Mouse (Mus musculus): ENCODE measurements around the gene Gjc2. TPM values are rescaled to one million over a fixed set of nuclear protein-coding genes. Genes with fewer than 3 reads are reported as not detected.

Gene Gjc2
- polyA plus RNA-seq, 1 experiment = 0.03 TPM

DNA sequence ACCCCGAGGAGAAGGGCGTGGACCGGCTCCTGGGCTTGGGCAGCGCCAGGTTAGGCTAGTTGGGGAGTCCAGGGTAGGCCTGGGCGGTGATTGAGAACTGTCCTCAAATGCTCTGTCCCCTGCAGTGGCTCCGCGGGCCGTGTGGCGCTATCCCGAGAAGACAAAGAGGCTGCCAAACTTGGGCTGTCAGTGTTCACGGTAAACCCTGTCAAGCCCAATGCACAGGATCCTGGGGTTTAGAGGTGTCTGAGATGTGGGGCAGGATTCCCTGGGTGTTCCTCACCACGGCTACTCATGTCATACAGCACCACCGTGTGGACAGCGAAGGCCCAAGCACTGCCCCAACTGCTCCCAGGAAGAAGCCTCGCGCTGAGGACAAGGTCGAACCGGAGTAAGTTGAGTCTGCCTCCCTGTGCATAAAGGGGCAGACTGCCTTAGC is 26.0 kb upstream of the Gjc2 start:
- Histone ChIP-seq H3K27me3 (replicated peaks) (no peaks in the 10 kb centered on the region), H3K4me1 (peaks cover 63% of the 10 kb centered on the region), H3K4me3 (replicated peaks) (peak overlapping the region; percentile 94), H3K36me3 (replicated peaks; ENCODE audit: low read length) (peaks cover 66% of the 10 kb centered on the region), H3K9me3 (no peaks in the 10 kb centered on the region)
- TF ChIP-seq FLI1 (IDR thresholded peaks at IDR 0.05; ENCODE audit: low read length) = no peak
- TF ChIP-seq GATA1 (IDR thresholded peaks at IDR 0.05; ENCODE audit: borderline replicate concordance, low read length) = no peak

DNA sequence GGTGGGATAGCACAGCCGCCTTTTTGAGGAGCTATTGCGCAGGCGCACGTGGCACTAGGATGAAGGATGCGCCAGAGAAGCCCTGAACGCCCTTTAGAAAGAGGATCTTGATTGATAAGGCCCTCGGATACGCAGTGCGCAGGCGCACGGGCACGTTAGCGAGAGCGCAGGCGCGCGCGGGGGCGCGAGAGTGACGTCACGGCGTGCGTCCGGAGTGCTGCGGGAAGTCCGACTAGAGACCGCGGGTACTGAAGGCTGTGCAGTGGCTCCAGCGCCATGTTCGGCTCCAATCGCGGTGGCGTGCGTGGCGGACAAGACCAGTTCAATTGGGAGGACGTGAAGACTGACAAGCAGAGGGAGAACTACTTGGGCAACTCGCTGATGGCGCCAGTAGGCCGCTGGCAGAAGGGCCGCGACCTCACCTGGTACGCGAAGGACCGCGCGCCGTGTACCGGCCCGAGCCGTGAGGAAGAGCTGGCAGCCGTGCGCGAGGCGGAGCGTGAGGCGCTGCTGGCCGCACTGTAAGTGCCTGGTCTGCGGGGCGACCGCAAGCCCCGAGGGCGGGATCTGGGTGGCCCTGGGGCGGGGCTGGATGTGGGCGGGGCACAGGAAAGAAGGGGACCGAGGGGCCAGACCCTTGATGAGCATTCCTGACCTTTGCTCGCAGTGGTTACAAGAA is 25.3 kb upstream of the Gjc2 start, which contains the start of gene 2310033P09Rik:
Gene 2310033P09Rik, plus strand, starts transcription at position 169 of the 679 bp plus-strand sequence.
- Histone ChIP-seq H3K4me3 (replicated peaks) (peak within 1 kb of the TSS; percentile 94), H3K4me1 (peaks cover 58% of the 10 kb centered on the region), H3K9me3 (no peaks in the 10 kb centered on the region), H3K36me3 (replicated peaks; ENCODE audit: low read length) (peaks cover 62% of the 10 kb centered on the region), H3K27me3 (replicated peaks) (no peaks in the 10 kb centered on the region)
- no peak for TF ChIP-seq GATA1 (IDR thresholded peaks at IDR 0.05; ENCODE audit: borderline replicate concordance, low read length)
- no peak for TF ChIP-seq FLI1 (IDR thresholded peaks at IDR 0.05; ENCODE audit: low read length)

GRCm38 (mm10) chr11:59202081-59202995 is 19.3 kb upstream of the Gjc2 start, which contains the start of gene Mrpl55:
Gene Mrpl55, plus strand, starts transcription at chr11:59202486.
- H3K36me3 ChIP-seq (replicated peaks; ENCODE audit: low read length) = peaks cover 35% of the 10 kb centered on the region

DNA sequence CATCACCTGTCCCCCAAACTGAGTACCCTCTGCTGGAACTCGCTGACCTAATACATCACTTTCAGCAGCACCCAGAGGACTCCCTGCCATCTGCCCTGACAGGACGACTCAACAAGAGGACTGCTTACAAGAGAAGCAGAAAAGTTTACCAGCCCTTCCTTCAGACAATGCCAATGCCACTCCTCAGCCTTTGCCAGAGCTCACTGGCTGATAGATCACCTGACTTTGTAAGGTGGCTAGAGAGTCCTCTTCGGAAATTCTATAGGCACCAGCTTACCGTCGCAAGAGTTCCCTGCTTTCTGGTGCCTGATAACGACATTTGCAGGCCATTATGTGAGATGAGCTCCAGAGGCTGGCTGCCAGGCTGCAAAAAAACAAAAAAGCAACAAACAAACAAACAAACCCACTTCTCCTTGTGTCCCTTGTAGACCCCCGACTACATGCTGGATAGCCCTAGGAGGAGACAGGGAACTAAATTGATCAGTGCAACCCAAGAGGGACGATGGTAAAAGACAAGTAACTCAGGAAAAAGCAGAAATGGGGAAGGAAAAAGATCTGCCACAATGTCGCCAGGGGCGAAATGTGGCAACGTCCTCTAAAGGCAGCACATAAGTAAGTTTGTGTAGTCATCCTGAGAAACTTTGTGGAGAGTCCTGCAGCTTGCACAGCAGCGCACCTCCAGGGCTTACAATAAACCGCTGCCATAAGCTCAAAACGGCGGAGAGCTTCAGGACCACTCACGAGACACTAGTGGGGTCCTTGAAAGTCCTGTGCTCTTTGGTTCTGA is 18.4 kb upstream of the Gjc2 start:
- H3K4me1 ChIP-seq = peaks cover 25% of the 10 kb centered on the region
- peaks cover 32% of the 10 kb centered on the region for H3K36me3 ChIP-seq (replicated peaks; ENCODE audit: low read length)
- TF ChIP-seq GATA1 (IDR thresholded peaks at IDR 0.05; ENCODE audit: borderline replicate concordance, low read length) = no peak
- no peak for TF ChIP-seq FLI1 (IDR thresholded peaks at IDR 0.05; ENCODE audit: low read length)
- peak overlapping the region; percentile 92 for H3K4me3 ChIP-seq (replicated peaks)
- no peaks in the 10 kb centered on the region for H3K9me3 ChIP-seq
- no peaks in the 10 kb centered on the region for H3K27me3 ChIP-seq (replicated peaks)

More at GRCm38 (mm10) chr11:59202081-59202995, 19.3 kb upstream of the Gjc2 start, which contains the start of gene Mrpl55:
- H3K27me3 ChIP-seq (replicated peaks) = no peaks in the 10 kb centered on the region
- peaks cover 25% of the 10 kb centered on the region for H3K4me1 ChIP-seq
- peak within 1 kb of the TSS; percentile 92 for H3K4me3 ChIP-seq (replicated peaks)
- TF ChIP-seq GATA1 (IDR thresholded peaks at IDR 0.05; ENCODE audit: borderline replicate concordance, low read length) (no peak), FLI1 (IDR thresholded peaks at IDR 0.05; ENCODE audit: low read length) (no peak)
- H3K9me3 ChIP-seq = no peaks in the 10 kb centered on the region

- peaks cover 31% of the 10 kb centered on the region for H3K4me1 ChIP-seq
- H3K4me3 ChIP-seq (replicated peaks) = no peak overlapping the region
- H3K9me3 ChIP-seq = no peaks in the 10 kb centered on the region
- peaks cover 5% of the 10 kb centered on the region for H3K27me3 ChIP-seq (replicated peaks)
- peaks cover 8% of the 10 kb centered on the region for H3K36me3 ChIP-seq (replicated peaks; ENCODE audit: low read length)
- no peak for TF ChIP-seq FLI1 (IDR thresholded peaks at IDR 0.05; ENCODE audit: low read length)
- TF ChIP-seq GATA1 (IDR thresholded peaks at IDR 0.05; ENCODE audit: borderline replicate concordance, low read length) = no peak
Measured at GRCm38 (mm10) chr11:59196230-59196629, 13.2 kb upstream of the Gjc2 start.

- H3K27me3 ChIP-seq (replicated peaks) = peaks cover 11% of the 10 kb centered on the region
- H3K9me3 ChIP-seq = no peaks in the 10 kb centered on the region
Measured at GRCm38 (mm10) chr11:59192059-59192386, 9.0 kb upstream of the Gjc2 start, which contains the start of gene Guk1. Gene Guk1, minus strand, starts transcription at chr11:59192212.

GRCm38 (mm10) chr11:59191231-59192058 is 8.4 kb upstream of the Gjc2 start:
- H3K4me1 ChIP-seq = peaks cover 42% of the 10 kb centered on the region
- H3K36me3 ChIP-seq (replicated peaks; ENCODE audit: low read length) = peaks cover 11% of the 10 kb centered on the region
- no peak for TF ChIP-seq FLI1 (IDR thresholded peaks at IDR 0.05; ENCODE audit: low read length)
- TF ChIP-seq GATA1 (IDR thresholded peaks at IDR 0.05; ENCODE audit: borderline replicate concordance, low read length) = no peak
- H3K4me3 ChIP-seq (replicated peaks) = peak overlapping the region; percentile 98
- no peaks in the 10 kb centered on the region for H3K9me3 ChIP-seq
- peaks cover 11% of the 10 kb centered on the region for H3K27me3 ChIP-seq (replicated peaks)

More at GRCm38 (mm10) chr11:59192059-59192386, 9.0 kb upstream of the Gjc2 start, which contains the start of gene Guk1:
- peaks cover 42% of the 10 kb centered on the region for H3K4me1 ChIP-seq
- TF ChIP-seq FLI1 (IDR thresholded peaks at IDR 0.05; ENCODE audit: low read length) (no peak), GATA1 (IDR thresholded peaks at IDR 0.05; ENCODE audit: borderline replicate concordance, low read length) (no peak)
- peaks cover 5% of the 10 kb centered on the region for H3K36me3 ChIP-seq (replicated peaks; ENCODE audit: low read length)
- peak within 1 kb of the TSS; percentile 98 for H3K4me3 ChIP-seq (replicated peaks)

GRCm38 (mm10) chr11:59187706-59188105 is 4.7 kb upstream of the Gjc2 start:
- H3K36me3 ChIP-seq (replicated peaks; ENCODE audit: low read length) = peaks cover 44% of the 10 kb centered on the region
- H3K4me3 ChIP-seq (replicated peaks) = no peak overlapping the region
- peaks cover 42% of the 10 kb centered on the region for H3K4me1 ChIP-seq
- H3K27me3 ChIP-seq (replicated peaks) = peaks cover 10% of the 10 kb centered on the region
- TF ChIP-seq GATA1 (IDR thresholded peaks at IDR 0.05; ENCODE audit: borderline replicate concordance, low read length) (no peak), FLI1 (IDR thresholded peaks at IDR 0.05; ENCODE audit: low read length) (no peak)
- H3K9me3 ChIP-seq = no peaks in the 10 kb centered on the region

Measured in megakaryocyte, embryonic 14.5 days (primary cell).